Mouse (Mus musculus) hematopoietic stem cell, adult 5-6 weeks (primary cell): ENCODE results near the gene Zfp108. TPM values are rescaled to one million over a fixed set of nuclear protein-coding genes. Genes with fewer than 3 reads are reported as not detected.
"Not testable (repeated sequence)": the region's sequence is repeated elsewhere in the genome, so short reads cannot be mapped to it uniquely, and the experiment has no call there.

ENCODE experiments used
- ATAC-seq, 2 experiments: fragments of 125-278 bp in 1 of 2; replicated peaks in 1 of 2; 2 replicates each; pipeline ENCODE4 v1.8.0; 2016 to 2017; ENCODE audit warnings: inconsistent platforms in 2 of 2, mild to moderate bottlenecking in 2 of 2, moderate number of reproducible peaks in 2 of 2, low read depth in 1 of 2, moderate TSS enrichment in 1 of 2; ENCODE audit not compliant: low FRiP score in 2 of 2, poor library complexity in 2 of 2, severe bottlenecking in 2 of 2, insufficient read depth in 1 of 2, low TSS enrichment in 1 of 2
- total RNA-seq: library from RNA; stranded (forward); fragments of 172-1452, 232-1000 nt; gene quantifications from 2 replicates; pipeline ENCODE4 v1.2.3, GENCODE M21; 2017

Gene Zfp108
- total RNA-seq, 1 experiment from 2014 or later, result 2.0 TPM

DNA sequence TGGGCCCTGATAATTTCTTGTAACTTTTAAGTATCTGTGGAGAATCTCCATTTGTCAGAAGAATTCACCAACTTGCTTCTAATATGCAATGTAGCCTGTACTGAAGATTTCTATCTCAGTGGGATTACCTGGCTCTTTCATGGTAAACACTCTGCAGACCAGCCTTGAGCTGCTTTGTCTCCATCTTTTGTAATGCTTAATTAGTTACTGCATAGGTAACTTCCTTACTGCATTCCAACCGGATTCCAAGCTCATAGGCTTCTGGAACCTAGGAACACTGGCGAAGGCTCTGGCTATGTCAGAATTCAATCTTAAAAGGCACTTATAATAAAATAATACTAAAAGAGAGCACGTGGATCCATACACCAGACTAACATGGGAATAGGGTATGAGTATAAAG is 24.2 kb downstream of the Zfp108 start:
- not testable (repeated sequence) for ATAC-seq

DNA sequence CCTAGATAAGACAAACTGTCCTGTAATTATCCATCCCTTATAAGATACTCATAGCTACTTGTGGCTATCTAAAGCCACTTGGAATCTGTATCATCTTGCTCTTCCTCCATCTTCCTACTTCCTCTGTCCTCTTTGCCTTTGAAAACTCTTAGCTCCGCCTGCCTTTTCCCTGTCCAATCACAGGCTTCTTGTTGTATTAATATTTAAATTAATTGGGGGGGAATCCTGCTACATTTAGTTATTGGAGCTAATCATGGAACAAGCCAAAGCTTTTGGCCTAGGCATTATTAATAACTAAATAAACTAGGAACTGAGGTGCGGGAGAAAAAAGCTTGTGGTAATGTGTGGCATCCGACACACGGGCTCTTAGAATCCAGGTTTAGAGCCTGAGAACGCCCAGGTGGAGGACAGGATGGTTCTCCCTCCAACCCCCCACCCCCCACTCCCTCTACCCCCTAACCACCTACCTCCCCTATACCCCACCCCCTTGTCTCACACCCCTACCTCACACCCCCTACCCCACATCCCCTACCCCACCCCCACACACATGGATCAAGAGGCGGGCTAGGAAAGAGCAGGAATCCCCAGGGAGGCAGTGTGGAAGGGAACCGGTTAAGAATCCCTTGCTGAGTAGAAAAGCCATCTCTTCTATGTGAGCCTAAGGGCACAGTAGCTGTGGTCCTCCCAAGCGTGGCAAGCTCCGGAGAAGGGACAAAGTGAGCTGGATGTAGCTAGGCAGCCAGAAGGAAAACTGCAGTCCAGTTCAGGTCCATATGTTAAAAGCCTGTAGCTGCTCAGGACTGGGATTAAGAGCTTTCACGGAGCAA is 25.6 kb downstream of the Zfp108 start:
- no peak for ATAC-seq

- ATAC-seq, result no peak
These were observed 26.2 kb downstream of the Zfp108 start for GRCm38 (mm10) chr7:24280858-24281145.

GRCm38 (mm10) chr7:24286090-24286489 is 31.5 kb downstream of the Zfp108 start:
- ATAC-seq, result no peak

DNA sequence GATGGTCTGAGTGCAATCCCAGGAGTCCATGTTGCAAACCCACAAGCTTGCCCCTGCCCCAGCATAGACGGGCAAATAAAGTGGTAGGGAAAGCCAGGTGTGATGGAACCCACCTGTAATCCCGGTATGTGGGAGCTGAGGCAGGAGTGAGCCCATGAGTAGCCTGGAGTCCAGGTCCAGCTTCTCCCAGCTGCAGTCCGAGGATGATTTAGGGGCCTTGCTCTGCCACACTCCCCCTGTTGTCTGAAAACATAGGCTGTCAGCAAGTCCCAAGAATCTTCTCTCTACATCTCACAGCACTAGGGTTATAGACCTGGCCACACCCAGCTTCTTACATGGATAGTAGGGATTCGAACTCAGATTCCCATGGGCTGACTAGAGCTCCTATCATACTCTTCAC is 32.3 kb downstream of the Zfp108 start:
- ATAC-seq, result no peak

GRCm38 (mm10) chr7:24287670-24288069 is 33.1 kb downstream of the Zfp108 start:
- 0 out of 4 replicates have a peak, but pooled peaks of 1 of the 2 experiments have one; percentile 10 for ATAC-seq

DNA sequence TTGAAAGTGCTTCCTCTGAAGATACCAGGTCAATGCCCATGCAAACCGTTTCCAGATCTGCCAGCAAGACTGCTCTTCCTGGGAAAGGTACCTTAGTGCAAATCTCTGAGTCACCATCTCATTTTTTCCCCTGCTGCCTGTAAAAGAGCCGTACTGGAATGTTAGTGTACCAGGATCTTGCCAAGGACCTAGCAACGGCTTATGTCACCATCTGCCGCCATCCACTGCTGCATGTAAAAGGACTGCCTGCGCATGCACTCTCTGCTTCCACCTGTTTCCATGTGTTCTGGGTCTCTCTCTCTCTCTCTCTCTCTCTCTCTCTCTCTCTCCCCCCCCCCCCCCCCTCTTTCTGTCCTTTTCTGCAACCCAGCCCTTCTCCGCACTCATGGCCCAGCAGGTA is 33.9 kb downstream of the Zfp108 start:
- no peak for ATAC-seq

DNA sequence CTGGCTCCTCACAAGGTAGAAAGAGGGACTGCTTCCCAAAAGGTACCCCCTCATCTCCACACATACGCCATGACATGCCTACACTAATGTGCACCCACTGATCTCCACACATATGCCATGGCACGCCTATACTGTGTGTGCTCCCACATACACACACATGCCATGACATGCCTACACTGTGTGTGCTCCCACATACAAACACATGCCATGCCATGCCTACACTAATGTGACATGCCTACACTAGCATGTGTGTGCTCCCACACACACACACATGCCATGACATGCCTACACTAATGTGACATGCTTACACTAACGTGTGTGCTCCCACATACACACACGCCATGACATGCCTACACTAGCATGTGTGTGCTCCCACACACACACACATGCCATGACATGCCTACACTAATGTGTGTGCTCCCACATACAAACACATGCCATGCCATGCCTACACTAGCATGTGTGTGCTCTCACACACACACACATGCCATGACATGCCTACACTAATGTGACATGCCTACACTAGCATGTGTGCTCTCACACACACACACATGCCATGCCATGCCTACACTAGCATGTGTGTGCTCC is 35.6 kb downstream of the Zfp108 start:
- ATAC-seq, result no peak; a peak in 1 of 4 replicates

DNA sequence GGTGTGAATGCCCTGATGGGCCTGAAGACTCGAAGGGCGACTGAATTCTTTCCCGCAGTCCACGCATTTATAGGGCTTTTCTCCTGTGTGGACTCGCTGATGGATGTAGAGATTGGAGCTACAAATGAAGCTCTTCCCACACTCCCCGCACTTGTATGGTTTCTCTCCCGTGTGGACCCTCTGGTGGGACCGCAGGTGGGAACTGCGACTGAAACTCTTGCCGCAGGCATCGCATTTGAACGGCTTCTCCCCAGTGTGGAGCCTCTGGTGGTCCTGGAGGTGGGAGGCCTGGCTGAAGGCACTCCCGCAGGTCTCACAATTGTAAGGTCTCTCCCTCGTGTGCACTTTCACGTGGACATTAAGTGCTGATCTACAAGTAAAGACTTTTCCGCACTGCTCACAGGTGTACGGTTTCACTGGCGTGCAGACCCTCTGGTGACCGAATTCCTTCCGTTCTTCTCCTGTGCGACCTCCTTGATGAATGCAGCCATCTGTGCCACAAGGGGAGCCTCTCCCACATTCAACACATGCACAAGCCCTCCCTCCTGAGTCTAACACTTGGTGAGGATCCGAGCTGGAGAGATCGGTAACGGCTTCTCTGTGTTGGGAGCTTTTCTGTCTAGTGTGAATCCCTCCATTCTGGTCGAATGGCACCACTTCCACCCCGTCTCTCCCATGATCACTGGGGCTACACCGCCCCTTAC is 36.9 kb downstream of the Zfp108 start:
- no peak for ATAC-seq

DNA sequence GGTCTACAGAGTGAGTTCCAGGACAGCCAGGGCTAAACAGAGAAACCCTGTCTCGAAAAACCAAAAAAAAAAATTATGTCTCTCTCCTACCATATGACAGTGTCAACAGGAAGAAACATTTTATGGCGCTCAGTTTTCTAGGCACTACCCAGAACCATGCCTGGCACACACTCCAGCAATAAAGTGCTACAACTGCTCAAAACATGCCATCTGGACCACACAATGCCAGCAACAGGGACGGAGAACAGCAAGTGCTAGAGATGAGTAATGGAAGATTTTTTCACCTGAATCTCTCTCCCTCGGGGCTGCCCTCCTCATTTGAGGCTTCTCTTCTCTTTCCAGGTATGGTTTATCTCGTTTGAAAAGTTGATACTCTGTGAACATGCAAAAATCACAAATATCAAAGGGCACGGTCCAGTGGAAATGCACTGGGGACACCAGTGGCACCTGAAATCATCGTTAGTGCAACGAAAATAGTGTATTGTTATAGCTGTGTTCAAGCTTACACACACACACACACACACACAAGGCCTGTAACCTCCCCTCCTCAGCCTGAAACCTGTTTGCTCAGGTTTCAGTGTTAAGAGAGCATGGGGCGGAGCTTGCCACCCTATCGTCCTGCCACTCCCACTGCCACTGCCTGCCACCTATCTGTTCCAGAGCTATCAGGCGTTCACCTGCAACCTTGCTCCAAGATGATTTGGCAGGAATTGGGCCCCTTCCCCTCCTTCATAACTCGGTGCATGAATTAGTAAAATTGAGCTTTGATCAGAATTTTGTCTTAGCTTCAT is 38.7 kb downstream of the Zfp108 start:
- ATAC-seq, result no peak

DNA sequence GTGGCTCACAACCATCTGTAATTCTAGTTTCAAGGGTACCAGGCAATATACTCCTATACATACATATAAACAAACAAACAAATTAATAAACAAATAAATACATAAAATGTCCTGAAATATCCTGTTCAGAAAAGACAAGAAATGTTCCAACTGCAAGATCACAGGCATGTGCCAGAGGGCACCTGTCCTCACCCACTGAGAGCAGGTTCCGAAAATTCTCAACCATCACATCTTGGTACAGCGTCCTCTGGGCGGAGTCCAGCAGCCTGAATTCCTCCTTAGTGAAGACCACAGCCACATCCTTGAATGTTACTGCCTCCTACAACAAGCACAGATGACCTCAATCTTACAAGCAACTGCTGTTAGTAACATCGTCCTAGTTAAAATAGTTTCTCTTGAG is 40.2 kb downstream of the Zfp108 start:
- no peak for ATAC-seq

GRCm38 (mm10) chr7:24295376-24295775 is 40.8 kb downstream of the Zfp108 start:
- ATAC-seq, result no peak

- no peak for ATAC-seq
These were observed 41.8 kb downstream of the Zfp108 start for GRCm38 (mm10) chr7:24296386-24296785.

DNA sequence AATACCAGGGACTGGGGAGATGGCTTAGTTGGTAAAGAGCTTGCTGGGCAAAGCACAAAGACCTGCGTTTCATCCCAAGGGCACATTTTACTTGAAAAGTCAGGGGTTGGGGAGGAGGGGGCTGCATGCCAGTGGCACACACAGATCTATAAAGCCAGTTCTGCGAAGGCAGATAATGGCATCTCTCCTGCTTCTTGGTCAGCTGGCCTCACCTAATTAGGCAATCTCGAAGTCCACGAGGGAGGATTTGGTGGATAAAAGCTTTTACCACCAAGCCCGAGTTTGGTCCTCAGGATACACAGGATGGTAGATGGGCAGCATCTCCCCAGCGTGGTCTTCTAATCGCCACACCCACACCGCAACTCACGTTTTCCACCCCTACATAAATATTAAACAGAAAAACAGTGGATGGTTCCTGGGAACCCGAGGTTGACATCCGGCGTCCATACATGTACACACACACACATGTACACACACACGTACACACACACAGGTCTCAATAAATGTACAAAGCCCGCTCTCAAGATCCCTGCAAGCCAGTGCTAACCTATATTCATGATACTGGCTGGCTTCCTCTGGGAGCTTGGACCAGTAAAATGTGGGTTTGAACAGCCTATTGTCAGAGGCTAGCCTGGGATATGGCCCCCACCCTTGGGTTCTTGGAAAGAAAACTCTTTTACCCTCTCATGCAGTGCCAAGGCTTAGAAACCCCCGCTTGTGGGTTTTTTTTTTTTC is 42.9 kb downstream of the Zfp108 start:
- no peak for ATAC-seq

DNA sequence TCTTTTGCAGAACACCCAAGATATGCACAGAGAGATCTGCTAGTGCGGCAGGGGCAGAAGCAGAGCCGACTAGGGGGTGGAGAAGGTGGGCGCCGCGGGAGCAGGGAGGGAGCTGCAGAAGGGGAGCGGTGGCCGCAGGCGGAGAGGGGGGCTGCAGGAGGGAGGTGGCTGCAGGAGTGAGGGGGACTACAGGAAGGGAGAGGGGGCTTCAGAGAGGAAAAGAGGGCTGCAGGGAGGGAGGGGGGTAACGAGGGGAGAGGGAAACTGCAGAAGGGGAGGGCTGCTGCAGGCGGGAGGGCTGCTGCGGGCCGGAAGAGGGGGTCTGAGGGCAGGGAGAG is 44.0 kb downstream of the Zfp108 start:
- ATAC-seq, result no peak

DNA sequence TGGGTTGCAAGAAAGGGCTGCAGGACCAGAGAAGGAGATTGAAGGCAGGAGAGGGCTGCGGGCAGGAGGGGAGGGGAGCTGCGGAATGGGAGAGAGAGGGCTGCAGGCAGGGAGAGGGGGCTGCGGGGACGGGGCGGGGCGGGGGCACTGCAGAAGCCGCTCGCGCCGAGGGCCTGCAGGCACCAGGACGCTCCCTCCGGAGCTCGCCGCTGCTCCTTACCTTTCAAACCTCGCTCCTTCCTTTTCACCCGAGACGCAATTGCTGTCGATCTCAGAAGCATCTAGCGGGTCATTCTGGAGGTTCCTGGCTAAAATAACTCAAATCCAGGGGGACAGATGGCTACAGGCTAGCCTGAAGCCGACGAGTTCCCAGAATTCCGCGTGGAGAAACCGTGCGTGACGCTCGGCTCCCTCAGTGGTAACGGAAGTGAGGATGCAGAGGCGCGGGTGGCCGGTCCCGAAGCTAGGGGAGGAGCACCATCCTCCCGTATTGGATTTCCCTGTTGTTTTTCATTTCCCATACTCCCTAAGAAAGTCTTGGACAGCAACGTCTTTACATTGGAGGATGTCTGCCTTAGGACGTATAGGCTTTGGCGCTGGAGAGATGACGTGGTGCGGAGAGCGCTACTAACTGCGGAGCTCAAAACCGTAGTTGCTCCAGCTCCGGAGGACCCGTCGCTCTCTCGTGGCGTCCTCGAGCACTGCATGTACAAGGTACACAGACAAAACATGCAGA is 44.5 kb downstream of the Zfp108 start:
- peak; percentile 91 to 94 for ATAC-seq
